Mouse (Mus musculus): ENCODE measurements around the gene Pcyt2. TPM values are rescaled to one million over a fixed set of nuclear protein-coding genes. Genes with fewer than 3 reads are reported as not detected.

The Pcyt2 gene
- polyA plus RNA-seq, 1 experiment from 2014 or later: 393 TPM

DNA sequence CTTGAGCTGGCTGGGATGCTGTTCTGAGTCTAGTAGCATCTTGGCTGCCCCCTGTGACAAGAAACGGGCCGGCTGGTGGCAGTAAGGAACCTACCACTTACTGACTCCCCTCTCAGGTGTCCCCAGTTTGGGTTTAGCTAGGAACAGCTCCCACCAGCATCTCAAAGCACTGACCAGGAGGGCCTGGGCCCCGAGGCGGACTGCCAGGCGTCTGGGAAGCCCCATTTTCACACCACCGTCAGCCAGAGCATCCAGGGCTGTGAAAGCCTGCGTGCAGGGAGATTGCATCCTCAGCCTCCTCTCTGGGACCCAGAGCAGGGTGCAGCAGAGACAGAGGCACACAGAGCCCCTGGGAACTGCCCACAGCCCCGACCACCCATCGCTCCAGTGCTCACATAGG is 23.5 kb upstream of the Pcyt2 start:
- Histone ChIP-seq H3K9me3 (ENCODE audit: control insufficient read depth, low read length) (no peaks in the 10 kb centered on the region), H3K27me3 (replicated peaks; ENCODE audit: control insufficient read depth, insufficient read depth, low read length) (no peaks in the 10 kb centered on the region), H3K4me3 (ENCODE audit: low read length) (no peak overlapping the region), H3K9ac (ENCODE audit: low read depth, low read length) (no peak overlapping the region; the same call in 1 of the 2 replicates), H3K36me3 (ENCODE audit: control insufficient read depth, insufficient read depth, low read length) (no peaks in the 10 kb centered on the region), H3K27ac (ENCODE audit: low read length) (no peak overlapping the region), H3K4me1 (ENCODE audit: control insufficient read depth, insufficient read depth, low read length) (peaks cover 11% of the 10 kb centered on the region), H3K4me2 (ENCODE audit: low read depth, low read length) (no peak overlapping the region)
- no peak for ATAC-seq
- WGBS: 57% methylated on average over 9 of the region's 9 CpGs

DNA sequence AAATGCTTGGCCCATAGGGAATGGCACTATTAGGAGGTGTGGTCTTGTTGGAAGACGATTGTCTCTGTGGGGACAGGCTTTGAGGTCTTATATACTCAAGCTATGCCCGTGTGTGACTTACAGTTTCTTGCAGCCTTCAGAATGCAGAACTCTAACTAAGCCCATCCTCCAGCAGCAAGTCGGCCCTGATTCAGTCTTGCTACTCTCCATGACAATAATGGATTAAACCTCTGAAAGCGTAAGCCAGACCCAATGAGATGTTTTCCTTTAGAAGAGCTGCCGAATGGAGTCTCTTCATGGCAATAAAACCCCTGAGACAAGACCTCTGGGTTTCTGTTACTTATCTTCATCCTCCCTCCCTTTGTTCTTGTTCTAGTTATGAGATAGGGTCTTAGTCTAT is 17.1 kb upstream of the Pcyt2 start:
- Histone ChIP-seq H3K27ac (ENCODE audit: low read length) (no peak overlapping the region), H3K36me3 (ENCODE audit: control insufficient read depth, insufficient read depth, low read length) (no peaks in the 10 kb centered on the region), H3K27me3 (replicated peaks; ENCODE audit: control insufficient read depth, insufficient read depth, low read length) (no peaks in the 10 kb centered on the region), H3K9me3 (ENCODE audit: control insufficient read depth, low read length) (no peaks in the 10 kb centered on the region), H3K4me1 (ENCODE audit: control insufficient read depth, insufficient read depth, low read length) (peaks cover 28% of the 10 kb centered on the region), H3K4me2 (ENCODE audit: low read depth, low read length) (no peak overlapping the region), H3K4me3 (ENCODE audit: low read length) (no peak overlapping the region), H3K9ac (ENCODE audit: low read depth, low read length) (no peak overlapping the region)
- no peak for ATAC-seq
- 77% methylated on average over 5 of the region's 5 CpGs for WGBS

GRCm38 (mm10) chr11:120633520-120634343 is 16.0 kb upstream of the Pcyt2 start, which contains the start of gene Mafg:
Gene Mafg, minus strand, starts transcription at chr11:120633600.
- ATAC-seq: peak; percentile 86
- H3K4me3 ChIP-seq (ENCODE audit: low read length): peak within 1 kb of the TSS; percentile 80
- H3K9me3 ChIP-seq (ENCODE audit: control insufficient read depth, low read length): no peaks in the 10 kb centered on the region
- peaks cover 32% of the 10 kb centered on the region for H3K4me1 ChIP-seq (ENCODE audit: control insufficient read depth, insufficient read depth, low read length)
- peak within 1 kb of the TSS; percentile 92 for H3K9ac ChIP-seq (ENCODE audit: low read depth, low read length)
- no peaks in the 10 kb centered on the region for H3K27me3 ChIP-seq (replicated peaks; ENCODE audit: control insufficient read depth, insufficient read depth, low read length)
- peak within 1 kb of the TSS; percentile 84 for H3K4me2 ChIP-seq (ENCODE audit: low read depth, low read length)
- peak within 1 kb of the TSS; percentile 87 for H3K27ac ChIP-seq (ENCODE audit: low read length)
- H3K36me3 ChIP-seq (ENCODE audit: control insufficient read depth, insufficient read depth, low read length): peaks cover 3% of the 10 kb centered on the region; the same call in 1 of the 2 replicates
- 13% methylated on average over 44 of the region's 58 CpGs for WGBS

DNA sequence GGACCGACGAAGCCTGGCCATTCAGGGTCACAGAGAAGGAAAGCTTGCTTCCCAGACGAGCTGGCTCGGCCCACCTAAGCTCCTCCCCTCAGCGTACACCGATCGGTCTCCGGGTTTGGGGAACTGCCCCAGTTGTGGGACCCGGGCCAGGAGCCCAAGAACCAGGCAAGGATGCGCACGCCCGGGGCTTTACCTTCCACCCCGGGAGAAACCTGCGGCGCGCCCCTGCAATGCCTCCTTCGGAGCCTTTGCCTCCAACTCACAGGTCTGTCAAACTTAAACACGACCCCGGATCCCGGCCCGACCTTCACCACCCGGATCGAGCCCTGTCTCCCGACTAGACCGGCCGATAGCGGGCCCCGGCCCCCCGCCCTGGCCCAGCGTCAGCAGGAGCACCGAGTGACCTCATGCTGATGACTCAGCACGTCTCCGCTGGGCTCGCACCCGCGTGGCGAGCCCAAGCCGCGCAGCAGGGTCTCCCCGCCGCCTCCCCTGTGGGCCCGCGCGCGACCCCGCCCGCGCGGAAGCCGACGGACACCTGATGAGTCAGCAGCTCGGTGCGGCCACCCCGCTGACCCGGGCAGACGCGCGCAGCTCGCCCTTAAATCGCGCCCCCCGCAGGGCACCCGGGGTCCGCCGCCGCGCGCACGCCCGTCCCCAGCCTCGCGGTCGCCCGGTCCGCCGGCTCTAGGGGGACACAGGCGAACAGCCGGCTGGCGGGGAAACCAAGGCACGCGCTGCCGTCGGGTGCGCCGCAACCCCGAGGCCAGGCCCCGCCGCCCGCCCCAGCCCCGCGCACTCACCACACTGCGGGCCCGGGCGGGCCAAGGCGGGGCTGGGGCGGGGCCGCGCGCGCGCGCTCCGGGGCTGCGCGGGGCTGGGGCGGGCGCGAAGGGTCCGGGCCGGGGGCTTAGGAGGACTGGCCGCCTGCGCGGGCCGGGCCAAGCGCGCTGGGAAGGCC is 15.1 kb upstream of the Pcyt2 start:
- H3K36me3 ChIP-seq (ENCODE audit: control insufficient read depth, insufficient read depth, low read length): peaks cover 5% of the 10 kb centered on the region; the same call in 1 of the 2 replicates
- H3K4me1 ChIP-seq (ENCODE audit: control insufficient read depth, insufficient read depth, low read length): peaks cover 32% of the 10 kb centered on the region
- peak; percentile 84 for ATAC-seq
- peak overlapping the region; percentile 80 for H3K4me3 ChIP-seq (ENCODE audit: low read length)
- peak overlapping the region; percentile 84 for H3K4me2 ChIP-seq (ENCODE audit: low read depth, low read length)
- H3K9ac ChIP-seq (ENCODE audit: low read depth, low read length): peak overlapping the region; percentile 92
- H3K27ac ChIP-seq (ENCODE audit: low read length): peak overlapping the region; percentile 87
- no peaks in the 10 kb centered on the region for H3K27me3 ChIP-seq (replicated peaks; ENCODE audit: control insufficient read depth, insufficient read depth, low read length)
- WGBS: under 1% methylated on average over 104 of the region's 116 CpGs
- H3K9me3 ChIP-seq (ENCODE audit: control insufficient read depth, low read length): no peaks in the 10 kb centered on the region

DNA sequence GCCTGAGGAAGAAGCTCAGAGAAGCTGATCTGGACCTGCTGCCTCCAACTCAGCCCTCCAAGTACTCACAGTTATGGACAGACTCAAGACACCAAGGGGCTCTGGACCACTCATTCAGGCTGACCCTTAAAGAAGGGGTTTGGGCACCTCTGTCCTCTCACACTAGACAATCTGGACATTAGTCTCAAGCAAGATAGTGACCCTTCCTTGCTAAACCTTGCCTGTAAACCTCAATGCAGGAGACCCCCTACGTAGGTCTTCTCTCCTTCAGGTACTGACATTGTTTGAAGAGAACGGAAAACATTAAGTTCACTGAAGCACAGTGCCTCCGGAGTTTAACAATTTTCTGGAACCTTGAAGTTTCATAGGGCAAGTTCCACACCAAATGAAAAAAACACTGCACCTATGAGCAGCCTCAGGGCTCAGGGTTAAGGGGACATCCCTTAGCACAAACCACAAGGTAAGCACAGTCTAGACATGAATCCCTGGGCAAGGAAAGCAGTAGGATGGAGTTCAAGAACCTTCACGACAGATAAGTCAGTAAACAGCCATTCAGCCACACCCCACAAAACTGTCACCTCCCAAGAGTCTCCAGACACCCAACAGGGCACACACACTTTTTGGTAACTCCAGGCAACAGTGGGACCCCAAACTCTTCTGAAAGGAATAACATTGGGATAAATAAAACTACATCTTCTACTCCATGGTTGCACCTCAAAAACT is 14.2 kb upstream of the Pcyt2 start:
- Histone ChIP-seq H3K9ac (ENCODE audit: low read depth, low read length) (peak overlapping the region; percentile 92), H3K9me3 (ENCODE audit: control insufficient read depth, low read length) (no peaks in the 10 kb centered on the region), H3K36me3 (ENCODE audit: control insufficient read depth, insufficient read depth, low read length) (peaks cover 5% of the 10 kb centered on the region; the same call in 1 of the 2 replicates), H3K4me3 (ENCODE audit: low read length) (peak overlapping the region; percentile 80), H3K4me2 (ENCODE audit: low read depth, low read length) (peak overlapping the region; percentile 84), H3K27ac (ENCODE audit: low read length) (peak overlapping the region; percentile 87), H3K4me1 (ENCODE audit: control insufficient read depth, insufficient read depth, low read length) (peaks cover 32% of the 10 kb centered on the region), H3K27me3 (replicated peaks; ENCODE audit: control insufficient read depth, insufficient read depth, low read length) (no peaks in the 10 kb centered on the region)
- 50% methylated on average over 4 of the region's 4 CpGs for WGBS
- ATAC-seq: no peak

- peaks cover 32% of the 10 kb centered on the region for H3K4me1 ChIP-seq (ENCODE audit: control insufficient read depth, insufficient read depth, low read length)
- H3K9ac ChIP-seq (ENCODE audit: low read depth, low read length): peak overlapping the region; percentile 92
- H3K36me3 ChIP-seq (ENCODE audit: control insufficient read depth, insufficient read depth, low read length): peaks cover 5% of the 10 kb centered on the region; the same call in 1 of the 2 replicates
These were observed 13.4 kb upstream of the Pcyt2 start for GRCm38 (mm10) chr11:120630881-120631725.

GRCm38 (mm10) chr11:120630401-120630871 is 12.7 kb upstream of the Pcyt2 start:
- Histone ChIP-seq H3K4me2 (ENCODE audit: low read depth, low read length) (peak overlapping the region; percentile 84), H3K9ac (ENCODE audit: low read depth, low read length) (peak overlapping the region; percentile 42), H3K9me3 (ENCODE audit: control insufficient read depth, low read length) (no peaks in the 10 kb centered on the region), H3K27me3 (replicated peaks; ENCODE audit: control insufficient read depth, insufficient read depth, low read length) (no peaks in the 10 kb centered on the region), H3K27ac (ENCODE audit: low read length) (peak overlapping the region; percentile 31), H3K4me3 (ENCODE audit: low read length) (peak overlapping the region; percentile 3; the same call in 1 of the 2 replicates), H3K4me1 (ENCODE audit: control insufficient read depth, insufficient read depth, low read length) (peaks cover 37% of the 10 kb centered on the region), H3K36me3 (ENCODE audit: control insufficient read depth, insufficient read depth, low read length) (peaks cover 5% of the 10 kb centered on the region; the same call in 1 of the 2 replicates)
- no peak; the same call in 1 of the 2 replicates for ATAC-seq
- 55% methylated on average over 5 of the region's 5 CpGs for WGBS

More at GRCm38 (mm10) chr11:120630881-120631725, 13.4 kb upstream of the Pcyt2 start:
- Histone ChIP-seq H3K4me2 (ENCODE audit: low read depth, low read length) (peak overlapping the region; percentile 84), H3K27me3 (replicated peaks; ENCODE audit: control insufficient read depth, insufficient read depth, low read length) (no peaks in the 10 kb centered on the region), H3K9me3 (ENCODE audit: control insufficient read depth, low read length) (no peaks in the 10 kb centered on the region), H3K4me3 (ENCODE audit: low read length) (peak overlapping the region; percentile 80), H3K27ac (ENCODE audit: low read length) (peak overlapping the region; percentile 87)
- no peak for ATAC-seq
- 23% methylated on average over 7 of the region's 7 CpGs for WGBS

GRCm38 (mm10) chr11:120629911-120630310 is 12.2 kb upstream of the Pcyt2 start:
- H3K9ac ChIP-seq (ENCODE audit: low read depth, low read length): peak overlapping the region; percentile 42
- ATAC-seq: peak; percentile 18; the same call in 1 of the 2 replicates
- 0 out of 2 replicates have a peak overlapping the region, but pooled peaks have one; percentile 4 for H3K4me3 ChIP-seq (ENCODE audit: low read length)
- peak overlapping the region; percentile 24 for H3K4me2 ChIP-seq (ENCODE audit: low read depth, low read length)
- peak overlapping the region; percentile 31 for H3K27ac ChIP-seq (ENCODE audit: low read length)
- peaks cover 5% of the 10 kb centered on the region; the same call in 1 of the 2 replicates for H3K36me3 ChIP-seq (ENCODE audit: control insufficient read depth, insufficient read depth, low read length)
- no peaks in the 10 kb centered on the region for H3K27me3 ChIP-seq (replicated peaks; ENCODE audit: control insufficient read depth, insufficient read depth, low read length)
- H3K4me1 ChIP-seq (ENCODE audit: control insufficient read depth, insufficient read depth, low read length): peaks cover 41% of the 10 kb centered on the region
- H3K9me3 ChIP-seq (ENCODE audit: control insufficient read depth, low read length): no peaks in the 10 kb centered on the region
- 32% methylated on average over 7 of the region's 7 CpGs for WGBS

All from intestine, embryonic 16.5 days (tissue).